Mouse (Mus musculus) C2C12 (cell line): ENCODE measurements around the gene Foxo4. TPM values are rescaled to one million over a fixed set of nuclear protein-coding genes. Genes with fewer than 3 reads are reported as not detected.

ENCODE experiments used
- H3K27me3 ChIP-seq: one replicate; pipeline ENCODE4 v1.6.1; 2011; ENCODE audit not compliant: control insufficient read depth, insufficient read depth, insufficient read length
- H3K36me3 ChIP-seq: one replicate; pipeline ENCODE4 v1.6.1; 2011; ENCODE audit not compliant: control insufficient read depth, insufficient read depth
- H3K4me3 ChIP-seq: one replicate; pipeline ENCODE4 v1.5.1; 2011; ENCODE audit warnings: mild to moderate bottlenecking, control low read depth; ENCODE audit not compliant: poor library complexity, insufficient read depth, severe bottlenecking
- H3K79me2 ChIP-seq: one replicate; pipeline ENCODE4 v1.6.1; 2011; ENCODE audit not compliant: control insufficient read depth, insufficient read depth
- H3K79me3 ChIP-seq: one replicate; pipeline ENCODE4 v1.6.1; 2011; ENCODE audit warnings: low read depth, control low read depth
- H3ac ChIP-seq: one replicate; pipeline ENCODE3; 2011; ENCODE audit warnings: low read depth; ENCODE audit not compliant: control insufficient read depth, insufficient read length
- CEBPB ChIP-seq: IDR thresholded peaks from one replicate; pipeline ENCODE4 v1.6.1; 2011; ENCODE audit warnings: low read depth, mild to moderate bottlenecking, control low read depth, moderate library complexity
- CTCF ChIP-seq: IDR thresholded peaks from one replicate; pipeline ENCODE4 v1.5.1; 2011; ENCODE audit not compliant: control insufficient read depth, insufficient read depth, insufficient read length
- FOSL1 ChIP-seq: IDR thresholded peaks from one replicate; pipeline ENCODE4 v1.8.0; 2011; ENCODE audit warnings: mild to moderate bottlenecking, low read length; ENCODE audit not compliant: poor library complexity, insufficient read depth, severe bottlenecking
- MAX ChIP-seq: IDR thresholded peaks from one replicate; pipeline ENCODE4 v1.6.1; 2011; ENCODE audit warnings: mild to moderate bottlenecking, control low read depth
- MYOD1 ChIP-seq: IDR thresholded peaks from one replicate; pipeline ENCODE4 v1.6.1; 2011; ENCODE audit warnings: low read depth; ENCODE audit not compliant: control insufficient read depth, insufficient read length
- MYOG ChIP-seq: IDR thresholded peaks from one replicate; pipeline ENCODE4 v1.6.1; 2011; ENCODE audit not compliant: control insufficient read depth, insufficient read length; ENCODE audit errors: extremely low read depth
- USF1 ChIP-seq: IDR thresholded peaks from one replicate; pipeline ENCODE4 v1.6.1; 2011; ENCODE audit warnings: low read depth, mild to moderate bottlenecking, control low read depth, moderate library complexity
- polyA plus RNA-seq: library from polyadenylated mRNA; unstranded; fragments of >200 nt; fragmentation: generic; extraction: Trizol; gene quantifications from one replicate; pipeline ENCODE4 v1.2.1, GENCODE M21; 2012; ENCODE audit warnings: missing spikeins

The Foxo4 gene
- polyA plus RNA-seq, 1 experiment = 8.6 TPM

DNA sequence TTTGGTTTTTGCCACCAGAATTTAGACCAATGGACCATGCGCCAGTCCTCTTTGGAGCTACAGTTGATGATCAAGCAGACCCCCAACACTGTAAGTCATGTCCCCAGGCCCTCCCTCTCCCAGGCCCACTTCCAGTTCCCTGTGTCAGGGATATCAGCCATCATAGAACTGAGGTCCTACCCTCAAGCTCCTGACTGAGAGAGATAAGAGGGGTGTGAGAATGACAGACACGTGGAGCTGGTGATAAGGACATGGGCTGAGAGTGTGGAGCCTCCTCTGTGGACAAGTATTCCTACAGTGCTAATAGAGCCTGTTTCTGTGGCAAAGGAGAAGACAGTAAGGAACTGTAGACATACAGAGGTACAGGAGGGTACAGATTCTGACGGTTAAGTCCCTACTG is 33.2 kb downstream of the Foxo4 start:
- Histone ChIP-seq H3K27me3 (no peaks in the 10 kb centered on the region), H3K36me3 (peaks cover 19% of the 10 kb centered on the region), H3ac (no peak overlapping the region), H3K4me3 (no peak overlapping the region), H3K79me2 (no peaks in the 10 kb centered on the region), H3K79me3 (no peaks in the 10 kb centered on the region)
- TF ChIP-seq MAX (no peak), MYOG (no peak)

DNA sequence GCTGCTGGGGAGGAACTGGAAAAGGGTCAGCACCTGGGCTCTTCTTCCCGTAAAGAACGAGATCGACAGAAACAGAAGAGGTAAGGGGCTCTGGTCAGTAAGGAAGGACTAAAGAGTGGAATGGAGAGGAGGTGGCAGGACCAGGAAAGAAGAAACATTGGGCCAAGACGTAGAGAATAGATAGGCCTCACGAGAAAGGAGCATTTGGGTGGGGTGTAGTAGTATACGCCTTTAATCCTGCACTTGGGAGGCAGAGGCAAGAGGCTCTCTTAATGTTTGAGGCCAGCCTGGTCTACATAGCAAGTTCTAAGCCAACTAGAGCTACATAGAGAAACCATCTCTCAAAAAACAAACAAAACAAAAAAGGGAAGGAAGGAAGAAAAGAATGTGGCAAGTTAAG is 34.1 kb downstream of the Foxo4 start:
- Histone ChIP-seq H3K4me3 (no peak overlapping the region), H3K79me2 (no peaks in the 10 kb centered on the region), H3K27me3 (no peaks in the 10 kb centered on the region), H3ac (no peak overlapping the region), H3K36me3 (peaks cover 15% of the 10 kb centered on the region), H3K79me3 (no peaks in the 10 kb centered on the region)
- no peak for TF ChIP-seq CTCF
- no peak for TF ChIP-seq FOSL1
- no peak for TF ChIP-seq MYOD1
- no peak for TF ChIP-seq USF1
- TF ChIP-seq MAX = no peak
- no peak for TF ChIP-seq MYOG
- TF ChIP-seq CEBPB = no peak

GRCm38 (mm10) chrX:101289037-101289436 is 34.7 kb downstream of the Foxo4 start:
- no peaks in the 10 kb centered on the region for H3K79me3 ChIP-seq
- H3K36me3 ChIP-seq = peaks cover 15% of the 10 kb centered on the region
- no peaks in the 10 kb centered on the region for H3K79me2 ChIP-seq
- no peak overlapping the region for H3K4me3 ChIP-seq
- no peaks in the 10 kb centered on the region for H3K27me3 ChIP-seq
- no peak overlapping the region for H3ac ChIP-seq
- TF ChIP-seq MYOG = no peak
- TF ChIP-seq MYOD1 = no peak
- TF ChIP-seq USF1 = no peak
- TF ChIP-seq MAX = no peak
- no peak for TF ChIP-seq CEBPB
- no peak for TF ChIP-seq CTCF
- TF ChIP-seq FOSL1 = no peak

GRCm38 (mm10) chrX:101290111-101290510 is 35.8 kb downstream of the Foxo4 start:
- no peaks in the 10 kb centered on the region for H3K79me2 ChIP-seq
- H3K4me3 ChIP-seq = no peak overlapping the region
- H3K27me3 ChIP-seq = no peaks in the 10 kb centered on the region
- H3ac ChIP-seq = no peak overlapping the region
- H3K79me3 ChIP-seq = no peaks in the 10 kb centered on the region
- no peak for TF ChIP-seq MAX
- no peak for TF ChIP-seq CTCF
- TF ChIP-seq USF1 = no peak
- no peak for TF ChIP-seq MYOD1
- no peak for TF ChIP-seq MYOG
- TF ChIP-seq CEBPB = no peak
- no peak for TF ChIP-seq FOSL1
- peaks cover 20% of the 10 kb centered on the region for H3K36me3 ChIP-seq

DNA sequence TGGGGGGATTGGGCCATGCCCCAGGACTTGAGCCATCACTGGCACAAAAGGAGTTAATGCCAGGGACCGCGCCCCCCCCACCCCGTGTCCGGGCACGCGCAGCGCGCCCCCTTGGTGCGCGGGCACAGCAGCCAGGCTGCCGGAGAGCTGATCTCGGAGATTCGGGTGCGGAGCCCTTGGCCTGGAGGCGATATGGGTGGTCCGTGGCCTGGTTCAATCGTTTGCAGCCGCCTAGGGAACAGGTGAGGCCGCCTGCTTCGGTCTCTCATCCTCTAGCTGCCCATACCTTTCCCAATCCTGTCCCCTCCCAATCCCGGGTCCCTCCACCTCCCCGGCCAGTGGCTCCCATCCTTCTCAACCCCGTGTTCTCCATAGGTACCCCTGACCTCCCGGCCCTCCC is 44.7 kb downstream of the Foxo4 start, which contains the start of gene Nlgn3:
TSS of gene Nlgn3 (plus strand) at position 114 of the 400 bp plus-strand sequence.
- H3ac ChIP-seq = no peak within 1 kb of the TSS
- H3K27me3 ChIP-seq = no peaks in the 10 kb centered on the region
- no peak for TF ChIP-seq CTCF
- no peak for TF ChIP-seq CEBPB
- no peak for TF ChIP-seq MYOG
- no peak for TF ChIP-seq MAX
- TF ChIP-seq MYOD1 = no peak
- TF ChIP-seq FOSL1 = no peak
- no peak for TF ChIP-seq USF1

DNA sequence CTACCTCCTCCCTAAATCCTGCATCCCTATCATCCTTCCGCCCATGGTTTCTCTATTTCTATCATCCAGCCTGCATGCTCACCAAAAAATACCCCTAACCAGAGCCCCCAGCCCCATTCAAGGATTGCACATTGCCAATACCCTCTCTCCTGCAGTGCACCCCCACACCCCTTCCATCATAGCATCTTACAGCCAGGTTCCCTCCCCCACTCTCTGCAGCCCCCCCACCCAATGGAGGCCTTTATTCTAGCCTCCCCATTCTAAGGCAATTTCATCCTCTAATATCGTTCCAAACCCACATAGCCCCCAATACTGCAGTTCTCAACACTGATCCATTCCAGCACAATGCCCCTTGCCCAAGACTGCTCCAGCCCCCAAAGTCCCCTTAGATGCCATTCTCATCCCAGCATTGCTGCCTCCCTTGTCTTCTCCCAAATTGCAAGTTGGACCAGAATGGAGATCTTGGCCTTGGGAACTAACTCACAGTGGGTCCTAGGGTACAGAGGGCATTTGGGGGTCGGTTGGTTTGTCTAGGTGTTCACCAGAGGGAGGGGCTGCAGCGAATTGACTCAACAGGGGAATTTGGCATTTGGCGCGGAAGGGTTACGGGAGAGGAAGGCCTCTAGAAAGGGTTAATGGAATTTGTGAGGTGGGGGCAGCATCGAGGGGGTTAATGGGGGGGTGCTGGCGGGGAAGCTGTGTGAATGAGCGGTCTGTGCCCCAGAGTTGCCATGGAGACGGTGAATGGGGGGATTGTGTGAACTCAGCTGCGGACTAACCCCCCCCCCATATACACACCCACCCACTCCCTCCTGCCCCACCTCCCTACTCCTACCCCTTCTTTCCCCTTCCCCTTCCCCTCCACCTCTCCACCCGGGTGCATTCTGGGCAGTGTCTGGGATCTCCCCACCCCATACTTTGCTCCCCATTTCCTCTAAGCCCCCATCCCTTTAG is 45.4 kb downstream of the Foxo4 start:
- H3ac ChIP-seq = no peak overlapping the region

More for the DNA sequence above, 44.7 kb downstream of the Foxo4 start, which contains the start of gene Nlgn3:
- Histone ChIP-seq H3K4me3 (no peak within 1 kb of the TSS), H3K79me2 (no peaks in the 10 kb centered on the region), H3K79me3 (no peaks in the 10 kb centered on the region), H3K36me3 (peaks cover 5% of the 10 kb centered on the region)

More for the DNA sequence above, 45.4 kb downstream of the Foxo4 start:
- Histone ChIP-seq H3K79me3 (no peaks in the 10 kb centered on the region), H3K4me3 (no peak overlapping the region), H3K79me2 (no peaks in the 10 kb centered on the region), H3K27me3 (no peaks in the 10 kb centered on the region), H3K36me3 (peaks cover 4% of the 10 kb centered on the region)
- TF ChIP-seq MYOD1 = no peak
- no peak for TF ChIP-seq MYOG
- TF ChIP-seq MAX = no peak
- TF ChIP-seq CEBPB = no peak
